Mouse (Mus musculus) liver, embryonic 12.5 days (tissue): ENCODE results near the gene Mdga1. TPM values are rescaled to one million over a fixed set of nuclear protein-coding genes. Genes with fewer than 3 reads are reported as not detected.
A peak's percentile ranks its signal among the peaks of the same experiment; 100 is the strongest.

ENCODE experiments used
- ATAC-seq: fragments of 200-750 bp; cut with Nextera tagmentation; 2 replicates; pipeline ENCODE4 v1.8.0; 2017; ENCODE audit warnings: moderate number of reproducible peaks, mild to moderate bottlenecking, moderate library complexity
- H3K27ac ChIP-seq: fragments of 300-500 bp; sonication (generic); 2 replicates; pipeline ENCODE4 v1.5.1; 2016; ENCODE audit warnings: mild to moderate bottlenecking
- H3K27me3 ChIP-seq: fragments of 300-500 bp; sonication (generic); replicated peaks from 2 replicates; pipeline ENCODE4 v1.6.1; 2016; ENCODE audit warnings: mild to moderate bottlenecking, moderate library complexity
- H3K36me3 ChIP-seq: fragments of 300-500 bp; sonication (generic); 2 replicates; pipeline ENCODE4 v1.6.1; 2016; ENCODE audit warnings: mild to moderate bottlenecking, moderate library complexity
- H3K4me1 ChIP-seq: fragments of 300-500 bp; sonication (generic); 2 replicates; pipeline ENCODE4 v1.6.1; 2016
- H3K4me2 ChIP-seq: fragments of 300-500 bp; sonication (generic); 2 replicates; pipeline ENCODE4 v1.6.1; 2016; ENCODE audit warnings: mild to moderate bottlenecking, moderate library complexity
- H3K4me3 ChIP-seq: fragments of 300-500 bp; sonication (generic); 2 replicates; pipeline ENCODE4 v1.5.1; 2016; ENCODE audit warnings: mild to moderate bottlenecking, moderate library complexity
- H3K9ac ChIP-seq: fragments of 300-500 bp; sonication (generic); 2 replicates; pipeline ENCODE4 v1.6.1; 2016; ENCODE audit warnings: mild to moderate bottlenecking, moderate library complexity
- H3K9me3 ChIP-seq: fragments of 300-500 bp; sonication (generic); replicated peaks from 2 replicates; pipeline ENCODE4 v1.6.1; 2016; ENCODE audit warnings: mild to moderate bottlenecking, moderate library complexity
- WGBS: fragments of 180-500 bp; shearing (Covaris S2); methylation state at CpG from one replicate; pipeline ENCODE4 v1.1.7; 2016; ENCODE audit not compliant: insufficient replicate concordance; 5-methylcytosine and 5-hydroxymethylcytosine counted together
- polyA plus RNA-seq: library from polyadenylated mRNA; unstranded; fragments of >200 nt; fragmentation: Nextera tagmentation; extraction: Ambion mirVana; gene quantifications from 2 replicates; pipeline ENCODE4 v1.2.1, GENCODE M21; 2016

The Mdga1 gene
- polyA plus RNA-seq, 1 experiment from 2014 or later = 1.7 TPM

DNA sequence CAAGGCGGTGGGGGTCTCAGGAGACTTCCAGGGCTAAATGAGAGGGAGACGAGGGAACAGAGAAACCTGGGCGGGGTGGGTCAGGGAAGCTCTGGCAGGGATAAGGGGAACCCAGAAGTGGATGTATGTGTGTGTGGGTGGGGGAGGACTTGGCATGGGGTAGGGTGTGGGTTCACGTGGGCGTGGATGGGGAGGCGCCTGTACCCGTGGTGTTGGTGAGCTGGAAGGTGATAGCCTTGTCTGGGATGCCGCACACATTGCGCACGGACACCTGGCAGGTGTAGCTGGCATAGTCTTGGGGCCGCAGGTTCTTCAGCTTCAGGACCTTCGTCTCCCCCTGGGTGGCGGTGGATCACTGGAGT is 120.5 kb downstream of the Mdga1 start:
- ATAC-seq = peak; percentile 40
- Histone ChIP-seq H3K9me3 (no peaks in the 10 kb centered on the region), H3K36me3 (no peaks in the 10 kb centered on the region), H3K27ac (no peak overlapping the region), H3K4me1 (peaks cover 48% of the 10 kb centered on the region), H3K9ac (no peak overlapping the region), H3K4me3 (no peak overlapping the region), H3K27me3 (peaks cover 11% of the 10 kb centered on the region; the same call in 1 of the 2 replicates), H3K4me2 (0 out of 2 replicates have a peak overlapping the region, but pooled peaks have one; percentile 7)
- 61% methylated on average over 13 of the region's 13 CpGs for WGBS

DNA sequence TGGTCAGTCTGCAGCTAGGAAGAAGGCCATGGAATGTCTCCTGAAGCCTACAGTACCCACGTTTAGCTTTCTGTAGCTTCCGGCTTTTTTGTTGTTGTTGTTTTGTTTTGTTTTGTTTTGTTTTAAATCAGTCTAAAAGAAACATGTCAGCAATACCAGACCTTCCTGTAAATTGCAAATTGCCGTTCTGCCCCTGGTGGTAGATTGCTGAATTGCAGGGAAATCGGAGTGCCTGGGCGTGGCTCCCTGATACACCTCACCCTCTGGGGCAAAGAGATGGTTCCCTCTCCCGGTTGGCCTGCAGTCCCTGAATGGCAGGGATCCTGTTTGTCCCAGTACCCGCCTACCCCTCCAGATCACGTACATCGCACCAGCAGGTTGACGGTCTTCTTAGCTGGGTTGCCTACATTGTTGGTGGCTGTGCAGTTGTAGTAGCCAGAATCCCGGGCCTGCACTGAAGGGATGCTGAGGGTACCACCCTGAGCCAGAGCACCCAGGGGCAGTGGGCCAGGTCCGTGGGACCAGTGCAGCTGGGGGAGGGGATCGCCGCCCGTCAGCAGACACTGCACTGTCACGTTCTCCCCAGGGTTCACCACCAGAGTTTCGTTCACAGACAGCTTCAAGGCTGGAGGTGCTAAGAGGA is 121.0 kb downstream of the Mdga1 start:
- Histone ChIP-seq H3K27me3 (peaks cover 11% of the 10 kb centered on the region; the same call in 1 of the 2 replicates), H3K9me3 (no peaks in the 10 kb centered on the region), H3K36me3 (no peaks in the 10 kb centered on the region), H3K27ac (no peak overlapping the region), H3K4me3 (no peak overlapping the region), H3K9ac (no peak overlapping the region), H3K4me2 (0 out of 2 replicates have a peak overlapping the region, but pooled peaks have one; percentile 7), H3K4me1 (peaks cover 43% of the 10 kb centered on the region)
- WGBS = 31% methylated on average over 17 of the region's 17 CpGs
- peak; percentile 42 for ATAC-seq

DNA sequence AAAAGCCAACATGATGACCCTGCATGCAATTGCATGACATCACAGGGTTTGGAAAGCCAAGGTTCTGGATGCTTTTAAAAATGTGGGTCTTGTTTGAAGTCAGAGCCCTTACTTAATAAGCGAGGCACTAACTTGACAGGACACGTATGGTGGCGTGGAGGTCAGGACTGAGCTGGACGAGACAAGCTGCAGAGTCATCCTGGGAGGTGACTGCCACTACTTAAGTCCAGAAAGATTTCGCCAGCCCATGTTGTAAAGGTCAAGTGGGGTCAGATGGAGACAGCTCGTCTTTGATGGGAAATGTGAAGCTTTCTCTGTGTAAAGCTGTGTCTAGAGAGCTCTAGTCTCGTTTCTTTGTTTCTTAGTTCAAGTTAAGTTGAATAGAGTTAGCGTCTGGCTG is 122.6 kb downstream of the Mdga1 start:
- Histone ChIP-seq H3K4me3 (no peak overlapping the region), H3K9me3 (no peaks in the 10 kb centered on the region), H3K27ac (no peak overlapping the region), H3K9ac (no peak overlapping the region), H3K27me3 (peaks cover 12% of the 10 kb centered on the region), H3K4me1 (peaks cover 32% of the 10 kb centered on the region), H3K4me2 (no peak overlapping the region), H3K36me3 (no peaks in the 10 kb centered on the region)
- no peak for ATAC-seq
- WGBS = 66% methylated on average over 8 of the region's 8 CpGs

DNA sequence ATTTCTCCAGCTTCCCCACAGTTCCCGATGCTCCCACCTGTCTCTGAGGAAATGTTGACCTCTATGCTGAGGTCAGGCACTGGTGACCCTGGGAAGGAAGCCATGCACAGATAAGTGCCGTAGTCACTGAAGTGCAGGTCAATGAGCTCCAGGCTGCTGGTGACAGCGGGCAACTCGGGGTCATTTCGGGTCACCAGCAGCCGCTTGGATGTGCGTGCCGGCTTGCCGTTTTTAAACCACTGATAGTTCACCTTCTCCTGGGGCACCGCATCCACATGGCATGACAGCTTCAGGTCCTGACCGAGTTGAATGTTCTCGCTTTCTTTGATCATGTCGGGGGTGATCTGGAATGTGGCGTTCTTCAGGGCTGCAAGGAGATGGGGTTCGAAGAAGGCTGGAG is 123.6 kb downstream of the Mdga1 start:
- Histone ChIP-seq H3K4me1 (peaks cover 42% of the 10 kb centered on the region), H3K9me3 (no peaks in the 10 kb centered on the region), H3K27ac (no peak overlapping the region), H3K36me3 (no peaks in the 10 kb centered on the region), H3K27me3 (peaks cover 6% of the 10 kb centered on the region; the same call in 1 of the 2 replicates), H3K4me2 (no peak overlapping the region), H3K9ac (no peak overlapping the region), H3K4me3 (no peak overlapping the region)
- 70% methylated on average over 15 of the region's 15 CpGs for WGBS
- no peak for ATAC-seq

DNA sequence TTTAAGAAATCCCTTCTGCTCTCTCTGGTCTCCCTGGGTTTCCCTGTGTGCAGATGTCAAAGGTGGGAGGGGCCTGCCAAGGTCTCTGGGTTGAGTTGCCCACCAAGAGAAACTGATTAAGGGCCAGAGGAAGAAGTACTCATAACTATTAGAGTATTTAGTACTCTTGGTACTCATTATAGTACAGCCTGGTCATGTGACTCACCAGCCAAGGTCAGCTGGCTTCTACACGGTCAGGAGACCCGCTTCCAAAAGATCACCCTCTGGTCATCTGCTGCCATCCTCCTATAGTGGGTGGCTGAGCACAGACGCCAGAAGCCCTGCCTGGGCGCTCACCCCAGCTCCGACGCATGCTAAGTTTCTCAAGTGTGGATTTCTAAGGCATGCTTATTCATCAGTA is 124.9 kb downstream of the Mdga1 start:
- no peak overlapping the region for H3K27ac ChIP-seq
- ATAC-seq = no peak
- H3K36me3 ChIP-seq = no peaks in the 10 kb centered on the region
- H3K4me3 ChIP-seq = no peak overlapping the region
- no peaks in the 10 kb centered on the region for H3K9me3 ChIP-seq
- H3K9ac ChIP-seq = no peak overlapping the region
- peaks cover 6% of the 10 kb centered on the region; the same call in 1 of the 2 replicates for H3K27me3 ChIP-seq
- 78% methylated on average over 6 of the region's 6 CpGs for WGBS
- H3K4me1 ChIP-seq = peaks cover 31% of the 10 kb centered on the region
- no peak overlapping the region for H3K4me2 ChIP-seq

DNA sequence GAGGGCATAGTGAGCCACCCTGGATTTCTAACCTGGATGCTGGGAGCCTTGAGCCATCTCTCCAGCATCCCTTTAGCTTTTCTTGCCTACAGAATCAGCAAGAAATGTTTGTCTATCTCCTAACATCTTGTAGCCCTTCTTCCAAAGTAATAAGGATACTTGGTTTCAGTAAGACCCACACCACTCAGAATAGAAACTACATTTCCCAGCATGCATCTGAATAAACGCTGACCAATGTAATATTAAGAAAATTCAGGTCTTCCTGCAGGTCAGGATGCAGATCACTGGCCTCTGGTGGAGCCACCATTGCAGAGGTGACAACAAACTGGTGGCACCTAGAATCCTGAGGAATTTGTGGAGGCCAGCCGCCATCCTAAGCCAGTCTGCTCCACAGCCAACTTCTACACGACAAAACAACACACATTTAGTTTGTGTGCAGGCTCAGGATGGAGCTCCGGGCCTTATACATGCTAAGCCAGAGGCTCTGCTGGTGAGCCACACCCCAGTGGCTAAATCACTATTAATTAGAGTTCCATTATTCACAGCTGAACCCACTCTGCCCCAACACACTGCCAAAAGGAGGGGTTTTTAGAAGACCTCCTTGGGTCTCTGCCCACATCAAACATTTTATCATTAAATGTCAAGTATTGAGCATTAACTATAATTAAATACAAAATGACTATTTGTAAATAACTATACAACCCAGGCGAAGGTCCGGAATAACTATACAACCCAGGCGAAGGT is 126.3 kb downstream of the Mdga1 start:
- Histone ChIP-seq H3K9me3 (no peaks in the 10 kb centered on the region), H3K36me3 (no peaks in the 10 kb centered on the region), H3K27me3 (peaks cover 3% of the 10 kb centered on the region; the same call in 1 of the 2 replicates), H3K4me3 (no peak overlapping the region), H3K27ac (no peak overlapping the region), H3K4me2 (no peak overlapping the region), H3K4me1 (peaks cover 17% of the 10 kb centered on the region), H3K9ac (no peak overlapping the region)
- no peak for ATAC-seq
- WGBS = 81% methylated on average over 7 of the region's 7 CpGs

DNA sequence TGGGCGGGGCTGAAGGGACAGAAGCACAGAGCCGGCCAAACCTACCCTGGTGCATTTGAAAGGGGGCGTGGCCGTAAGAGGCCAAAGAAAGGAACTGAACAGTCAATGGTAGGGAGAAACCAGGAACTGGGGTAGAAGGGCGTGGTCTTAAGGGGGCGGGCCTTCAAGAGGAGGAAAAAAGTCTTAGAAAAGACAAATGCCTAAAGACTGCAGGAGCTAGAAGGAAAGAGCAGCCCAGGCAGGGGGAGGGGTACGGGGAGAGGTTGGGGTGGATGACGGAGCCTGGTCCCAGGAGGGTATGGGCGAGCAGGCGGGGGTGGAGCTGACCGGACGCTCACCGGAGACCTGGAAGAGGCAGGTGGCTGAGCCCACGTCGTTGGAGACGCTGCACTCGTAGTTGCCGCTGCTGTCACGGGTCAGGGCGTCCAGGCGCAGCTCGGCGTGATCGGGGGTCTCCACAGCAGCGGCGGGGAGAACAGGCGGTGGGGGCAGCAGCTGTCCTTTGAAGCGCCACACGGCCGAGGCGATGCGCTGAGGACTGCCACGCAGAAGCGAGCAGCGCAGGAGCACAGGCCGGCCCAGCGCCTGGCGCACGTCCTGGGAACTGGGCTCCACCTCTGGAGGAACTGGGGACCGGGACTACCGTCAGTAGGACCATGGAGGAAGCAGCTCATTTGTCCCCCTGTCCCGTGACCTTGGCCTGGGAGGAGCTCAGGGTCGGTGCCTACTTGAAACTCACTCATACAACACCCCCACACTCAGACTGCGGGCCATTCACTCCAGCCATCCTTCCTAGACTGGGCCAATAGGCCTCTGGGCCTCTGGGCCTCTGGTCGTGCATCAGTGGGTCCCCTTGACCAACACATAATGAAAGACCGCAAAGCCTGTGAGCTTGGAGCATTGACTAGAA is 127.9 kb downstream of the Mdga1 start:
- H3K27ac ChIP-seq = no peak overlapping the region; the same call in 1 of the 2 replicates
- peak overlapping the region; percentile 96 for H3K4me2 ChIP-seq
- 7% methylated on average over 45 of the region's 46 CpGs for WGBS
- H3K36me3 ChIP-seq = no peaks in the 10 kb centered on the region
- H3K27me3 ChIP-seq = peaks cover 7% of the 10 kb centered on the region; the same call in 1 of the 2 replicates
- H3K9me3 ChIP-seq = no peaks in the 10 kb centered on the region
- ATAC-seq = peak; percentile 80
- H3K4me1 ChIP-seq = peaks cover 27% of the 10 kb centered on the region
- peak overlapping the region; percentile 73 for H3K9ac ChIP-seq
- peak overlapping the region; percentile 64 for H3K4me3 ChIP-seq

DNA sequence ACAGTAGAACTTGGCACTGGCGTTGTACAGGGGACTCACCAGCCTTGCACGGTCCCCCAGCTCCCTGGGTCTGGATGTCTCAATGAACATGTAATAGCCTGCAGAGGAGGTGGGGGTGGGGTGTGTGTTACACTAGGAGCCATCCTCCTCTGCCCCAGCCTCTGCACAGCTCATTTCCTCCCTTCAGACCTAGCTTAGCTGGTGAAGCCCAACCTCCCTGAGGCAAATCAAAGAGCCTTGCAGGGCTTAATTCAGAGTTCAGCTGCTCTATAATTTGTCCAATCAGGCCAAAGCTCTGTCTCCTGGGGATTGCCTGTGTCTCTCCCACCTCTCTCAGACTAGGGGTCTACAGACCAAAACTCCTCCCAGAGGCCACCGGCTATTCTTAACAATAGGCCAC is 131.9 kb downstream of the Mdga1 start:
- peaks cover 27% of the 10 kb centered on the region for H3K4me1 ChIP-seq
- WGBS = 37% methylated on average over 3 of the region's 3 CpGs
- no peak overlapping the region for H3K4me3 ChIP-seq
- no peak for ATAC-seq
- H3K27ac ChIP-seq = no peak overlapping the region
- peaks cover 7% of the 10 kb centered on the region; the same call in 1 of the 2 replicates for H3K27me3 ChIP-seq
- no peak overlapping the region for H3K4me2 ChIP-seq
- no peak overlapping the region; the same call in 1 of the 2 replicates for H3K9ac ChIP-seq
- H3K36me3 ChIP-seq = no peaks in the 10 kb centered on the region
- H3K9me3 ChIP-seq = no peaks in the 10 kb centered on the region

DNA sequence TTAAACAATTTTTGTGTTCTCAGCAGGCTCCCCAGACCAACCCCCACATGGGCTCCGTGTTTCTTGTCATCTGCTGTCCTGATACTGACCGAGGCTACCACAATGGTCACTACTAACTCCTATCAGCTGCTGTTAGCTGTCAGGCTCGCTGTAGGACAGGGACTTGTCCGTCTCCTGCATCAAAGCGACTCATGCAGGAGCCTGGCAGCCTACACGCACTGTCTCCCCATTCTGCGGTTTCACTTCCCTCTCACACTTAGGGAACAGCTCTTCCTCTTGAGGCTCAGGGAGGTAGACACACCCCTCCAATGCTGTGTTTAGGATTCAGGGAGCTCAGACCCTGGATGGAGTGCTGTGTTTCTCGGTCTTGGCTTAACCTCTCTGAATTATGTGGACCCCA is 132.4 kb downstream of the Mdga1 start:
- ATAC-seq = no peak
- H3K36me3 ChIP-seq = no peaks in the 10 kb centered on the region
- 35% methylated on average over 8 of the region's 8 CpGs for WGBS
- H3K27ac ChIP-seq = no peak overlapping the region
- no peak overlapping the region for H3K4me3 ChIP-seq
- H3K9me3 ChIP-seq = no peaks in the 10 kb centered on the region
- 0 out of 2 replicates have a peak, but pooled peaks cover 6% of the 10 kb centered on the region for H3K27me3 ChIP-seq
- H3K4me1 ChIP-seq = peaks cover 26% of the 10 kb centered on the region
- no peak overlapping the region for H3K4me2 ChIP-seq
- H3K9ac ChIP-seq = no peak overlapping the region

DNA sequence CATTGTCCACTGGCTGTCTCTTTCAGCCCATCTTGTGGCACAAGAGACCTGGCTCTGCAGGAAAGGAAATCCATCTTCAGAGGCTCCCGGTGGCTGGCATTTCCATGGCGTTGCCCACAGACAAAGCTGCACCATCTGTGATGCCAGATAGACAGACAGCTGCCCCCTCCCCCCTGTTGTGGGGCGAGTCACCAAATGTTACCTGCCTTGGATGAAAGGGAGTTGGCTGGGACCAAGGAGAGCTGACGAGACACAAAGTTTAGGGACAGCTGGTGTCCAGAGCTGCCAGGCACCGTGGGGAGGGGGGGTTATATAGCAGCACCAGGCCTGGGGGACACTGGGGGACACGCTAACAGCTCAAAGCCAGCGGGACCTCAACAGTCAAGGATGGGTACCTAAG is 135.1 kb downstream of the Mdga1 start:
- ATAC-seq = no peak
- Histone ChIP-seq H3K4me1 (peaks cover 13% of the 10 kb centered on the region; the same call in 1 of the 2 replicates), H3K36me3 (no peaks in the 10 kb centered on the region), H3K4me2 (no peak overlapping the region), H3K9ac (no peak overlapping the region), H3K27ac (no peak overlapping the region), H3K9me3 (no peaks in the 10 kb centered on the region), H3K27me3 (peaks cover 13% of the 10 kb centered on the region; the same call in 1 of the 2 replicates), H3K4me3 (no peak overlapping the region)
- WGBS = 61% methylated on average over 7 of the region's 7 CpGs

DNA sequence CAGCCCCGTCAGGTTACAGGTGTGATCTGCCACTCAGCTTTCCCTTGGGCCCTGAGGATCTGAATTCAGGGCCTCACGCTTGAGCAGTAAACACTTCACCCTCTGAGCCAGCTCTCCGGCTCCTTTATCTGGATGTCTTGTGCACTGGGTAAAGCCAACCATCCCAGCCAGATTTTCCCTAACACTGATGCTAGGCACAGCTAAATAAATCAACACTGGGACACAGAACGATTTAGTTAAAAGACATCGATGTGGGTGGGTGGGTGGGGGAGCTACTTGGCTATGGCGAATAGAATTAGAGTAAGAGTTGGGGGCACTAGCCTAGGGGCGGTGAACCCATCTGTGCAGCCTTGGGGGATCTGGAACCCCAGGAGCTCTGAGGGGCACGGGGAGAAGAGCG is 135.6 kb downstream of the Mdga1 start:
- ATAC-seq = no peak
- H3K4me3 ChIP-seq = no peak overlapping the region
- no peaks in the 10 kb centered on the region for H3K36me3 ChIP-seq
- no peaks in the 10 kb centered on the region for H3K9me3 ChIP-seq
- no peak overlapping the region for H3K27ac ChIP-seq
- no peak overlapping the region for H3K4me2 ChIP-seq
- peaks cover 13% of the 10 kb centered on the region; the same call in 1 of the 2 replicates for H3K4me1 ChIP-seq
- WGBS = 77% methylated on average over 9 of the region's 9 CpGs
- H3K9ac ChIP-seq = no peak overlapping the region
- peaks cover 14% of the 10 kb centered on the region; the same call in 1 of the 2 replicates for H3K27me3 ChIP-seq
